Mouse (Mus musculus): ENCODE measurements at regions not wholly inside any gene's neighbourhood (a gene's known extent, or its start where the extent isn't known, plus 50 kb on each side); places are given as distances from the start of the nearest gene placed in this dataset.

DNA sequence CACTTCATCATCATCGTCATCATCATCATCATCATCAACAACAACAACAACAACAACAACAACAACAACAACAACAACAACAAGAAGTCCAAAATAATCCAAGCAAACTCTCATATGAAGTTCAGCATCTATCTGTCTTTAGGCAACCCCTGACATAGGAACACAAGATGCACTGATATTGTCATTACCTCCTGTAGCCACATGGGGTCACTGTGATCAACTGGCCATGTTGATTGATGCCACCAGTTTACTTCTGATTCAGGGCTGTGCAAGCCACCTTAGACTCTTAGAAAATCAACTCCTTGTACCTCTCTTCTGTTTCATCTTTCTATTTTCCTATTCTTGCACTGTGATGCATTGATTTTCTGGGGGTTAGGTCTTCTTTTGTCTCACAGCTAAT, 115.0 kb downstream of the Gm21750 start:
- H3K4me1 ChIP-seq (ENCODE audit: control insufficient read depth in 1 of 2, insufficient read depth in 2 of 2, low read length in 2 of 2), result no peaks in the 10 kb centered on the region
- no peak overlapping the region for H3K9ac ChIP-seq (ENCODE audit: control insufficient read depth, low read depth, low read length, poor library complexity, severe bottlenecking)
- peaks cover 0 to 2% of the 10 kb centered on the region in 2 experiments; a peak in 3 of 4 replicates for H3K27me3 ChIP-seq (ENCODE audit: control insufficient read depth in 1 of 2, insufficient read depth in 2 of 2, low read length in 2 of 2)
- H3K9me3 ChIP-seq (replicated peaks; ENCODE audit: insufficient read depth, low read length), result no peaks in the 10 kb centered on the region
- H3K79me2 ChIP-seq (ENCODE audit: control insufficient read depth, insufficient read depth, low read length, poor library complexity), result no peaks in the 10 kb centered on the region
- H3K27ac ChIP-seq (ENCODE audit: control insufficient read depth, low read depth, low read length), result no peak overlapping the region
- H3K4me3 ChIP-seq (ENCODE audit: control insufficient read depth in 1 of 2, insufficient read depth in 1 of 2, low read depth in 2 of 2, low read length in 2 of 2), result no peak overlapping the region
- DNase-seq (ENCODE audit: low read depth, low spot score), result peak; percentile 65
- H3K36me3 ChIP-seq (ENCODE audit: control insufficient read depth in 1 of 2, insufficient read depth in 2 of 2, low read length in 2 of 2), result no peaks in the 10 kb centered on the region
- no peak for TF ChIP-seq USF2 (IDR thresholded peaks at IDR 0.05; ENCODE audit: borderline replicate concordance in 1 of 2, insufficient read depth in 1 of 2, low read depth in 1 of 2, low read length in 2 of 2)
- TF ChIP-seq MYC (IDR thresholded peaks at IDR 0.05; ENCODE audit: low read depth, low read length), result no peak
- TF ChIP-seq MEF2A (IDR thresholded peaks at IDR 0.05; ENCODE audit: extremely low read depth, insufficient replicate concordance, low read depth, low read length, poor library complexity, severe bottlenecking), result no peak
- TF ChIP-seq TBP (IDR thresholded peaks at IDR 0.05; ENCODE audit: low read depth, low read length), result no peak
- no peak for TF ChIP-seq MAZ (IDR thresholded peaks at IDR 0.05; ENCODE audit: low read depth, low read length)
- TF ChIP-seq CTCF (IDR thresholded peaks at IDR 0.05 in 2 of 3, conservative IDR thresholded peaks at IDR 0.05 in 1 of 3; ENCODE audit: control insufficient read depth in 1 of 3, insufficient read depth in 1 of 3, low read depth in 2 of 3, low read length in 3 of 3, poor library complexity in 1 of 3, severe bottlenecking in 1 of 3), result peak; percentile 66 to 84 (median 83)
- no peak for TF ChIP-seq GATA1 (IDR thresholded peaks at IDR 0.05; ENCODE audit: low read depth, low read length)
- no peak for TF ChIP-seq JUND (IDR thresholded peaks at IDR 0.05; ENCODE audit: low read depth, low read length)
- no peak for TF ChIP-seq HCFC1 (IDR thresholded peaks at IDR 0.05; ENCODE audit: low read depth, low read length)
- no peak for TF ChIP-seq NRF1 (IDR thresholded peaks at IDR 0.05; ENCODE audit: insufficient read depth, low read depth, low read length, poor library complexity, severe bottlenecking)
- TF ChIP-seq GABPA (IDR thresholded peaks at IDR 0.05; ENCODE audit: low read depth, low read length), result no peak
- peak; percentile 67 for TF ChIP-seq ZC3H11A (IDR thresholded peaks at IDR 0.05; ENCODE audit: low read depth, low read length)
- peak; percentile 80 for TF ChIP-seq RAD21 (IDR thresholded peaks at IDR 0.05; ENCODE audit: low read depth, low read length)
- TF ChIP-seq CHD1 (IDR thresholded peaks at IDR 0.05; ENCODE audit: low read depth, low read length), result no peak
- TF ChIP-seq MYB (IDR thresholded peaks at IDR 0.05; ENCODE audit: low read depth, low read length), result no peak
- TF ChIP-seq ZMIZ1 (IDR thresholded peaks at IDR 0.05; ENCODE audit: low read depth, low read length), result no peak
- peak; percentile 87 for TF ChIP-seq SMC3 (IDR thresholded peaks at IDR 0.05; ENCODE audit: low read depth, low read length)
- TF ChIP-seq POLR2AphosphoS5 (IDR thresholded peaks at IDR 0.05; ENCODE audit: borderline replicate concordance, low read depth, low read length), result no peak
- no peak for TF ChIP-seq POLR2A (IDR thresholded peaks at IDR 0.05; ENCODE audit: control insufficient read depth in 1 of 2, insufficient read depth in 1 of 2, low read depth in 1 of 2, low read length in 2 of 2, poor library complexity in 1 of 2)

GRCm38 (mm10) chr14:73807169-73807568, 146.1 kb downstream of the Gm21750 start:
- no peak overlapping the region for H3K27ac ChIP-seq (ENCODE audit: control insufficient read depth, low read depth, low read length)
- no peak overlapping the region for H3K4me3 ChIP-seq (ENCODE audit: control insufficient read depth in 1 of 2, insufficient read depth in 1 of 2, low read depth in 2 of 2, low read length in 2 of 2)
- no peaks in the 10 kb centered on the region for H3K36me3 ChIP-seq (ENCODE audit: control insufficient read depth in 1 of 2, insufficient read depth in 2 of 2, low read length in 2 of 2)
- TF ChIP-seq HCFC1 (IDR thresholded peaks at IDR 0.05; ENCODE audit: low read depth, low read length) (no peak), CTCF (IDR thresholded peaks at IDR 0.05 in 2 of 3, conservative IDR thresholded peaks at IDR 0.05 in 1 of 3; ENCODE audit: control insufficient read depth in 1 of 3, insufficient read depth in 1 of 3, low read depth in 2 of 3, low read length in 3 of 3, poor library complexity in 1 of 3, severe bottlenecking in 1 of 3) (no peak), TBP (IDR thresholded peaks at IDR 0.05; ENCODE audit: low read depth, low read length) (no peak), CHD2 (IDR thresholded peaks at IDR 0.05; ENCODE audit: low read length) (no peak), RCOR1 (IDR thresholded peaks at IDR 0.05; ENCODE audit: low read depth, low read length) (no peak), ZC3H11A (IDR thresholded peaks at IDR 0.05; ENCODE audit: low read depth, low read length) (no peak), ZKSCAN1 (IDR thresholded peaks at IDR 0.05; ENCODE audit: low read depth, low read length) (no peak), CHD1 (IDR thresholded peaks at IDR 0.05; ENCODE audit: low read depth, low read length) (no peak), GATA1 (IDR thresholded peaks at IDR 0.05; ENCODE audit: low read depth, low read length) (no peak), POLR2AphosphoS2 (IDR thresholded peaks at IDR 0.05; ENCODE audit: low read length) (no peak), RAD21 (IDR thresholded peaks at IDR 0.05; ENCODE audit: low read depth, low read length) (no peak), ELF1 (IDR thresholded peaks at IDR 0.05; ENCODE audit: low read depth, low read length) (no peak), MYB (IDR thresholded peaks at IDR 0.05; ENCODE audit: low read depth, low read length) (no peak), E2F4 (IDR thresholded peaks at IDR 0.05; ENCODE audit: borderline replicate concordance, low read depth, low read length) (no peak)
- no peaks in the 10 kb centered on the region for H3K79me2 ChIP-seq (ENCODE audit: control insufficient read depth, insufficient read depth, low read length, poor library complexity)
- H3K9me3 ChIP-seq (replicated peaks; ENCODE audit: insufficient read depth, low read length), result no peaks in the 10 kb centered on the region
- no peak for DNase-seq (ENCODE audit: low read depth, low spot score)
- no peaks in the 10 kb centered on the region for H3K4me1 ChIP-seq (ENCODE audit: control insufficient read depth in 1 of 2, insufficient read depth in 2 of 2, low read length in 2 of 2)
- H3K27me3 ChIP-seq (ENCODE audit: control insufficient read depth in 1 of 2, insufficient read depth in 2 of 2, low read length in 2 of 2), result no peaks in the 10 kb centered on the region
- H3K9ac ChIP-seq (ENCODE audit: control insufficient read depth, low read depth, low read length, poor library complexity, severe bottlenecking), result no peak overlapping the region

All from MEL (cell line).